Mouse (Mus musculus): ENCODE measurements around the gene Rad23a. TPM values are rescaled to one million over a fixed set of nuclear protein-coding genes. Genes with fewer than 3 reads are reported as not detected.

Rad23a gene
- polyA plus RNA-seq, 1 experiment: 338 TPM

GRCm38 (mm10) chr8:84871376-84872308 lies 31.2 kb upstream of the Rad23a start, which contains the start of gene Syce2:
Gene Syce2, plus strand, starts transcription at chr8:84872111.
- H3K27me3 ChIP-seq (replicated peaks): no peaks in the 10 kb centered on the region

DNA sequence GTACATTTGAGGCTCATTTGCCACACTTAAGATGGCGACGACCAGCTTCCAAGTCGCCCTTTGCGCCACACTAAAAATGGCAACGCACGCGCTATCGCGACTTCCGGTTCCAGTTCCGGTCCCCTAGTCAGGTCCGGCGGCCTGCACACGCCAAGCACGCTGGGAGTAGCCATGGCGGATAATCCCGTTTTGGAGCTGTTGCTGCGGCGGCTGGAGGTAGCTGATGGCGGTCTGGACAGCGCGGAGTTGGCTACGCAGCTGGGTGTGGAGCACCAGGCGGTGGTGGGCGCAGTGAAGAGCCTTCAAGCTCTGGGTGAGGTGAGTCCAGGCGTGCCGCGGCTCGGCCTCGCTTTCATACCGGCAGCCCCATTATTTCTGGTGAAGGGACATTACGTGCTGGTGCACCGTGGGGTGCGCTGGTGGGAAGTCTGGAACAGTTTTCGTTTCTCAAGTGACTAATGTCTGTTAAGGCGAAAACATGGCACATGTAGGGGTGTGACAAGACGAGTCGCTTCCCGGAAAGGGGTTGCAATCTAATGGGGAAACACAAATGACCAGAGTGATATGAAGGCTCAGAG lies 16.5 kb upstream of the Rad23a start, which contains the start of gene Farsa:
Gene Farsa, plus strand, starts transcription at position 126 of the 578 bp plus-strand sequence.
- H3K36me3 ChIP-seq (replicated peaks; ENCODE audit: low read length): peaks cover 36% of the 10 kb centered on the region
- TF ChIP-seq GATA1 (IDR thresholded peaks at IDR 0.05; ENCODE audit: borderline replicate concordance, low read length): peak; percentile 49; the same call in 1 of the 3 replicates
- peak; percentile 98 for TF ChIP-seq FLI1 (IDR thresholded peaks at IDR 0.05; ENCODE audit: low read length)
- H3K4me1 ChIP-seq: peaks cover 53% of the 10 kb centered on the region
- H3K9me3 ChIP-seq: no peaks in the 10 kb centered on the region
- no peaks in the 10 kb centered on the region for H3K27me3 ChIP-seq (replicated peaks)
- peak within 1 kb of the TSS; percentile 96 for H3K4me3 ChIP-seq (replicated peaks)

More at GRCm38 (mm10) chr8:84871376-84872308, 31.2 kb upstream of the Rad23a start, which contains the start of gene Syce2:
- no peaks in the 10 kb centered on the region for H3K9me3 ChIP-seq
- peaks cover 19% of the 10 kb centered on the region for H3K4me1 ChIP-seq
- no peak for TF ChIP-seq GATA1 (IDR thresholded peaks at IDR 0.05; ENCODE audit: borderline replicate concordance, low read length)
- peak within 1 kb of the TSS; percentile 93 for H3K4me3 ChIP-seq (replicated peaks)
- H3K36me3 ChIP-seq (replicated peaks; ENCODE audit: low read length): peaks cover 43% of the 10 kb centered on the region

- no peaks in the 10 kb centered on the region for H3K27me3 ChIP-seq (replicated peaks)
Observed at GRCm38 (mm10) chr8:84856434-84856833, 16.0 kb upstream of the Rad23a start.

GRCm38 (mm10) chr8:84847684-84848435 lies 7.4 kb upstream of the Rad23a start:
- peaks cover 47% of the 10 kb centered on the region for H3K4me1 ChIP-seq
- no peaks in the 10 kb centered on the region for H3K9me3 ChIP-seq
- TF ChIP-seq FLI1 (IDR thresholded peaks at IDR 0.05; ENCODE audit: low read length): no peak
- no peak for TF ChIP-seq GATA1 (IDR thresholded peaks at IDR 0.05; ENCODE audit: borderline replicate concordance, low read length)
- peak overlapping the region; percentile 99 for H3K4me3 ChIP-seq (replicated peaks)
- no peaks in the 10 kb centered on the region for H3K27me3 ChIP-seq (replicated peaks)
- H3K36me3 ChIP-seq (replicated peaks; ENCODE audit: low read length): peaks cover 36% of the 10 kb centered on the region

More at GRCm38 (mm10) chr8:84856434-84856833, 16.0 kb upstream of the Rad23a start:
- Histone ChIP-seq H3K4me3 (replicated peaks) (peak overlapping the region; percentile 96), H3K9me3 (no peaks in the 10 kb centered on the region), H3K4me1 (peaks cover 53% of the 10 kb centered on the region), H3K36me3 (replicated peaks; ENCODE audit: low read length) (peaks cover 30% of the 10 kb centered on the region)
- no peak for TF ChIP-seq GATA1 (IDR thresholded peaks at IDR 0.05; ENCODE audit: borderline replicate concordance, low read length)
- TF ChIP-seq FLI1 (IDR thresholded peaks at IDR 0.05; ENCODE audit: low read length): no peak

DNA sequence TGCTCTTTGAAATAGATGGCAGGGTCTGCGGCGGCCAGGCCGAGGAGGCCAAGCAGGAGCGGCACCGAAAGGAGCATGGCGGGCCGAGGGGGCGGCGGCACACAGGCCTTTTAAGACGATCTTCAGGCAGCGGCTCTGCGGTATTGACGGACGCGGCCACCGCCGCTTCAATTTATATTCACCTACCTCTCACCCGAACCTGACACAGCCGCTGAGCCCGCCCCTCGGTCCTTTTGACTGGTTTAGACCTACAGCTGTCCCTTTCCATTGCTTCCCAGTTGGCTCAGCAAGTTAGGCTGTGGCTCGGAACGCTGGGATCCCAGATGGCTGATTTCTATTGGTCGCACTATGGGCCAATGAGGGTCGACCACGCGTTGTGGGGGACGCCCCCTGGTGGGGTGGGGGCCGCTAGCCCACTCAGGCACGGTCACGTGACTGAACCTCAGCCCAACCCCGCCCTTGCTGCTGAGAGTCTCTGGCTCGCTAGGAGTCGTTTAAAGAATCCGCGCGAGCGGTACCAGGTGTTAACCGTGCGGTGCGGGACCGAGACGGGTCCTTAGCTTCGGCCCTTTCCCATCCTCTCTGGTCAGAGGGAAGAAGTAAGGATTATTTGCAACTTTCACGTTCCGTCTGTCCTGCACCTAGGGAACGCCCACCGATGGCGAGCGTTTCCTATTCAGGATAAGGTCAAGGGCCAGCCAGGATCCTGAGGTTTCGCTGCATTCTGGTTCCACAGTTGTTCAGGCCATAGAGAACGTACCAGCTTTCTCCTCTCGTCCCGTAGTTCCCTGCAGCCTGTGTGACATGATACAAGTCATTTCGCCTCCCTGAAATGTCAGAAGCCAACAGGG lies 6.5 kb upstream of the Rad23a start, which contains the start of gene Calr:
Gene Calr, minus strand, starts transcription at position 213 of the 851 bp plus-strand sequence.
- TF ChIP-seq FLI1 (IDR thresholded peaks at IDR 0.05; ENCODE audit: low read length) (no peak), GATA1 (IDR thresholded peaks at IDR 0.05; ENCODE audit: borderline replicate concordance, low read length) (no peak)
- Histone ChIP-seq H3K4me1 (peaks cover 55% of the 10 kb centered on the region), H3K4me3 (replicated peaks) (peak within 1 kb of the TSS; percentile 99), H3K9me3 (no peaks in the 10 kb centered on the region), H3K27me3 (replicated peaks) (no peaks in the 10 kb centered on the region), H3K36me3 (replicated peaks; ENCODE audit: low read length) (peaks cover 45% of the 10 kb centered on the region)

DNA sequence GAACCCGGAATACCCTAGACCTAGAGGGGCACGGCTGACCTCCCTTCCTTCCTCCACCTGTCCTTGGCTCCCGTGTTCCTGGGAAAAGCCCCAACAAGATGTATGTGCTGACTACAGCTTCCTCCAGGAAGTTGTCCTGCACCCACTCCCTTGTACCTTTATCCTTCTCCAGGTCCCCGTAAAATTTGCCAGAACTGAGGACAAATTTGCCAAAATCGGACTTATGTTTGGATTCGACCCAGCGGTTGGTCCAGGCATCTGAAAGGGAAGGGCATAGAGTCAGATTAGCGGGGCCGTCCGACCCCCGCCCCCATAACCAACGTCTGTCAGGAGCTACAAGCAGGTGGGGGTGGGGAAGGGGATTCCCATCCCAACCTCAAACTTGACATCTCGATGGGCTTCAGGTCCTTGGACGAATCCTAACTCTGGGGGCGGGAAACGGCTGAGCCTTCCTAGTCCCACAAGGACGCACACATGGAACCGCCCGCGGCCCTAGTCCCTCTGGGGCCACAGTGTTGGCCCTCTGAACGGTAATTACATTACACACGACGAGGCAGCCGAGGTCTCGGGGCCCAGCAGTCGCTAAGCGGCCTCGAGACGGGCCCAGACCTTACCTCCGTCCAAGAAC lies 5.7 kb upstream of the Rad23a start:
- H3K36me3 ChIP-seq (replicated peaks; ENCODE audit: low read length): peaks cover 51% of the 10 kb centered on the region
- no peaks in the 10 kb centered on the region for H3K9me3 ChIP-seq
- peak overlapping the region; percentile 99 for H3K4me3 ChIP-seq (replicated peaks)
- H3K27me3 ChIP-seq (replicated peaks): no peaks in the 10 kb centered on the region
- H3K4me1 ChIP-seq: peaks cover 62% of the 10 kb centered on the region
- TF ChIP-seq FLI1 (IDR thresholded peaks at IDR 0.05; ENCODE audit: low read length): no peak
- no peak for TF ChIP-seq GATA1 (IDR thresholded peaks at IDR 0.05; ENCODE audit: borderline replicate concordance, low read length)

DNA sequence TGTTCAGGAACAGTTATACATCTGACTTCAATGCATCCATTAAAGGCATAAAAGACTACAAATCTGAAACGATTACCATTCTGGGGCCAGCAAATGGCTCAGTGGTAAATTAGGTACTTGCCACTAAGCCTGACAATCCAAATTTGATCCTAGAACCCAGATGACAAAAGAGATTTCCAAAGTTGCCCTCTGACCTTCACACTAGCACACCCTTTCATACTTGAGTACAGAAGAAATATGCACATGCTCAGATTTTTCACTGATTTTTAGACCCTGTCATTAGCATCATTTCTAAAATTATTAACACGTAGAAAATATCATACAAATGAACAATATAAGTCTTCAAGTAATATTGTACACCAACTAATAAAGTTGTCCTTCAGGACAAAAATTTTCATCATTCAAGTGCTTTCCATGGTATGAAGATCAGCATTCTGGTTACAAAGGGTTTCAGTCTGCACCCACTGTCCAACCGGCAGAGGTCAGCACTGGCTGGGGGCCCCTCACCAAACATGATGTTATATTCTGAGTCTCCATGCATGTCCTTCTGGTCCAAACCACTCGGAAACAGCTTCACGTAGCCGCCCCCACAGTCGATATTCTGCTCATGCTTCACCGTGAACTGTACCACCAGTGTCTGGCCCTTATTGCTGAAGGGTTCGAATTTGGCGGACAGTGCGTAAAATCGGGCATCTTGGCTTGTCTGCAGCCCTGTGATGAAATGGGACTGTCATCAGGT lies 5.1 kb upstream of the Rad23a start:
- Histone ChIP-seq H3K36me3 (replicated peaks; ENCODE audit: low read length) (peaks cover 51% of the 10 kb centered on the region), H3K27me3 (replicated peaks) (no peaks in the 10 kb centered on the region), H3K4me3 (replicated peaks) (peak overlapping the region; percentile 99), H3K4me1 (peaks cover 64% of the 10 kb centered on the region), H3K9me3 (no peaks in the 10 kb centered on the region)
- no peak for TF ChIP-seq FLI1 (IDR thresholded peaks at IDR 0.05; ENCODE audit: low read length)
- TF ChIP-seq GATA1 (IDR thresholded peaks at IDR 0.05; ENCODE audit: borderline replicate concordance, low read length): no peak
